Mouse (Mus musculus) testis, adult 2 months (tissue): Measurements from ENCODE around the gene Prok1. TPM values are rescaled to one million over a fixed set of nuclear protein-coding genes. Genes with fewer than 3 reads are reported as not detected.

ENCODE experiments used
- H3K27ac ChIP-seq: fragments of 200-500 bp; 2 replicates; pipeline ENCODE4 v1.5.1; 2012; ENCODE audit warnings: low read depth, low read length; ENCODE audit not compliant: control insufficient read depth, insufficient read depth
- H3K27me3 ChIP-seq: fragments of 200-500 bp; 2 replicates; pipeline ENCODE4 v1.6.1; 2012; ENCODE audit warnings: mild to moderate bottlenecking, low read length, moderate library complexity; ENCODE audit not compliant: control insufficient read depth, insufficient read depth
- H3K36me3 ChIP-seq: fragments of 200-500 bp; 2 replicates; pipeline ENCODE4 v1.6.1; 2012; ENCODE audit warnings: mild to moderate bottlenecking, low read length; ENCODE audit not compliant: control insufficient read depth, insufficient read depth
- H3K4me1 ChIP-seq: fragments of 200-500 bp; 2 replicates; pipeline ENCODE4 v1.6.1; 2012; ENCODE audit warnings: low read length; ENCODE audit not compliant: control insufficient read depth, insufficient read depth
- H3K4me3 ChIP-seq: fragments of 200-500 bp; 2 replicates; pipeline ENCODE4 v1.5.1; 2012; ENCODE audit warnings: low read depth, mild to moderate bottlenecking, low read length, moderate library complexity, mixed read lengths; ENCODE audit not compliant: control insufficient read depth
- CTCF ChIP-seq: fragments of 200-500 bp; IDR thresholded peaks from 2 replicates; pipeline ENCODE4 v1.5.1; 2012; ENCODE audit warnings: low read depth, mild to moderate bottlenecking, inconsistent platforms, low read length, moderate library complexity; ENCODE audit not compliant: control insufficient read depth, insufficient read depth, insufficient replicate concordance
- POLR2A ChIP-seq: fragments of 200-500 bp; IDR thresholded peaks from 2 replicates; pipeline ENCODE4 v1.6.1; 2012; ENCODE audit warnings: low read depth, mild to moderate bottlenecking, inconsistent platforms, low read length, moderate library complexity; ENCODE audit not compliant: control insufficient read depth
- polyA plus RNA-seq: library from polyadenylated mRNA; depleted of rRNA; stranded (reverse); fragments of >200 nt; gene quantifications from 2 replicates; pipeline ENCODE4 v1.2.3, GENCODE M21; 2012

The Prok1 gene
- polyA plus RNA-seq, 1 experiment, result not detected

- Histone ChIP-seq H3K4me3 (no peak overlapping the region), H3K36me3 (no peaks in the 10 kb centered on the region), H3K27ac (no peak overlapping the region), H3K4me1 (no peaks in the 10 kb centered on the region), H3K27me3 (no peaks in the 10 kb centered on the region)
- no peak for TF ChIP-seq CTCF
- no peak for TF ChIP-seq POLR2A
Observed at GRCm38 (mm10) chr3:107214606-107215005, 24.9 kb downstream of the Prok1 start.

GRCm38 (mm10) chr3:107207625-107208253 is 31.8 kb downstream of the Prok1 start:
- TF ChIP-seq POLR2A (no peak), CTCF (no peak)
- Histone ChIP-seq H3K27ac (no peak overlapping the region), H3K36me3 (no peaks in the 10 kb centered on the region), H3K27me3 (no peaks in the 10 kb centered on the region), H3K4me3 (no peak overlapping the region), H3K4me1 (no peaks in the 10 kb centered on the region)

- Histone ChIP-seq H3K4me1 (no peaks in the 10 kb centered on the region), H3K27ac (no peak overlapping the region), H3K4me3 (no peak overlapping the region), H3K36me3 (no peaks in the 10 kb centered on the region), H3K27me3 (no peaks in the 10 kb centered on the region)
- TF ChIP-seq POLR2A (no peak), CTCF (no peak)
Observed at GRCm38 (mm10) chr3:107206490-107207150, 32.9 kb downstream of the Prok1 start.

- H3K27ac ChIP-seq, result no peak overlapping the region
- H3K27me3 ChIP-seq, result no peaks in the 10 kb centered on the region
- TF ChIP-seq POLR2A (no peak), CTCF (peak; percentile 46; the same call in 1 of the 2 replicates)
- no peaks in the 10 kb centered on the region for H3K4me1 ChIP-seq
- H3K4me3 ChIP-seq, result no peak overlapping the region
- no peaks in the 10 kb centered on the region for H3K36me3 ChIP-seq
Observed at GRCm38 (mm10) chr3:107205994-107206393, 33.5 kb downstream of the Prok1 start.

GRCm38 (mm10) chr3:107205170-107205569 is 34.3 kb downstream of the Prok1 start:
- Histone ChIP-seq H3K4me1 (no peaks in the 10 kb centered on the region), H3K27me3 (no peaks in the 10 kb centered on the region), H3K36me3 (no peaks in the 10 kb centered on the region), H3K27ac (no peak overlapping the region), H3K4me3 (no peak overlapping the region)
- TF ChIP-seq POLR2A (no peak), CTCF (no peak)

GRCm38 (mm10) chr3:107204413-107204812 is 35.1 kb downstream of the Prok1 start:
- Histone ChIP-seq H3K4me1 (no peaks in the 10 kb centered on the region), H3K27me3 (no peaks in the 10 kb centered on the region), H3K27ac (no peak overlapping the region), H3K4me3 (no peak overlapping the region), H3K36me3 (no peaks in the 10 kb centered on the region)
- TF ChIP-seq POLR2A (no peak), CTCF (no peak)

GRCm38 (mm10) chr3:107201310-107202180 is 38.0 kb downstream of the Prok1 start:
- TF ChIP-seq POLR2A, result no peak
- no peak for TF ChIP-seq CTCF
- Histone ChIP-seq H3K4me1 (no peaks in the 10 kb centered on the region), H3K27ac (no peak overlapping the region)

More at GRCm38 (mm10) chr3:107201310-107202180, 38.0 kb downstream of the Prok1 start:
- no peak overlapping the region for H3K4me3 ChIP-seq
- no peaks in the 10 kb centered on the region for H3K36me3 ChIP-seq
- H3K27me3 ChIP-seq, result no peaks in the 10 kb centered on the region
